16 mouse cellular contexts compared by ENCODE assay signal in genomic region chr14:105385119-105385518, GRCm38 (mm10).
"Had no signal": no experiment of that assay in that cellular context is flagged by ENCODE, and none has a peak within 500 bp of the region (broad histone marks: within the 10 kb centered on the region; RNA-seq: fewer than 3 reads in every experiment).

No protein-coding gene starts in this region.

- H3K36me3 ChIP-seq: neural tube, embryonic 12.5 days; neural tube, embryonic 13.5 days; neural tube, embryonic 15.5 days; stomach, embryonic 15.5 days had no signal

- H3K27me3 ChIP-seq: neural tube, embryonic 12.5 days; neural tube, embryonic 13.5 days; neural tube, embryonic 15.5 days; stomach, embryonic 15.5 days had no signal

- DNase-seq: retina, postnatal 1 day; right cerebral cortex, adult 18-20 months; right cerebral cortex, postnatal 14 days; right cerebral cortex, postnatal 25 days; right cerebral cortex, postnatal 4 days; spleen, adult 18-20 months; thymus, adult 18-20 months; thymus, adult 2 months; thymus, postnatal 14 days; thymus, postnatal 25 days; thymus, postnatal 36 days; thymus, postnatal 4 days had no signal

- H3K4me3 ChIP-seq: neural tube, embryonic 12.5 days; neural tube, embryonic 13.5 days; neural tube, embryonic 15.5 days; stomach, embryonic 15.5 days had no signal

- H3K4me2 ChIP-seq: neural tube, embryonic 12.5 days; neural tube, embryonic 13.5 days; neural tube, embryonic 15.5 days; stomach, embryonic 15.5 days had no signal
